Mouse (Mus musculus) midbrain, postnatal 0 days (tissue): Measurements from ENCODE around the gene Aff3. TPM values are rescaled to one million over a fixed set of nuclear protein-coding genes. Genes with fewer than 3 reads are reported as not detected.

ENCODE experiments used
- ATAC-seq: fragments of 200-750 bp; cut with Nextera tagmentation; 2 replicates; pipeline ENCODE4 v1.8.0; 2017; ENCODE audit warnings: moderate number of reproducible peaks, mild to moderate bottlenecking, moderate TSS enrichment, moderate library complexity; ENCODE audit not compliant: low FRiP score
- DNase-seq: peaks from one replicate; pipeline ENCODE4 v3.0.0-alpha.2; 2015; ENCODE audit warnings: low spot score
- H3K27ac ChIP-seq: fragments of 300-500 bp; sonication (generic); 2 replicates; pipeline ENCODE4 v1.5.1; 2014; ENCODE audit warnings: low read depth, mild to moderate bottlenecking, low read length, mixed read lengths
- H3K27me3 ChIP-seq: fragments of 300-500 bp; sonication (generic); 2 replicates; pipeline ENCODE4 v1.6.1; 2014; ENCODE audit warnings: low read length, control low read depth, mixed read lengths; ENCODE audit not compliant: insufficient read depth
- H3K36me3 ChIP-seq: fragments of 300-500 bp; sonication (generic); 2 replicates; pipeline ENCODE4 v1.6.1; 2014; ENCODE audit warnings: low read length, control low read depth, mixed read lengths; ENCODE audit not compliant: insufficient read depth
- H3K4me1 ChIP-seq: fragments of 300-500 bp; sonication (generic); 2 replicates; pipeline ENCODE4 v1.6.1; 2014; ENCODE audit warnings: mild to moderate bottlenecking, control low read depth, antibody characterized with exemption, low read length, mixed read lengths; ENCODE audit not compliant: insufficient read depth
- H3K4me2 ChIP-seq: fragments of 300-500 bp; sonication (generic); 2 replicates; pipeline ENCODE4 v1.6.1; 2014; ENCODE audit warnings: low read depth, mild to moderate bottlenecking, low read length, mixed read lengths; ENCODE audit not compliant: poor library complexity, severe bottlenecking
- H3K4me3 ChIP-seq: fragments of 300-500 bp; sonication (generic); 2 replicates; pipeline ENCODE4 v1.5.1; 2014; ENCODE audit warnings: low read depth, mild to moderate bottlenecking, low read length, moderate library complexity
- H3K9ac ChIP-seq: fragments of 300-500 bp; sonication (generic); replicated peaks from 2 replicates; pipeline ENCODE4 v1.6.1; 2014; ENCODE audit warnings: mild to moderate bottlenecking, low read length, moderate library complexity, mixed read lengths; ENCODE audit not compliant: poor library complexity, severe bottlenecking
- H3K9me3 ChIP-seq: fragments of 300-500 bp; sonication (generic); 2 replicates; pipeline ENCODE4 v1.6.1; 2016; ENCODE audit warnings: low read length, control low read depth
- CTCF ChIP-seq: IDR thresholded peaks from 2 replicates; pipeline ENCODE4 v1.5.1; 2016; ENCODE audit warnings: antibody characterized with exemption, mild to moderate bottlenecking
- WGBS: fragments of 180-500 bp; shearing (Covaris S2); extraction: QIAGEN DNeasy Blood & Tissue Kit; methylation state at CpG from one replicate; pipeline ENCODE4 v1.1.7; 2014; 5-methylcytosine and 5-hydroxymethylcytosine counted together
- polyA plus RNA-seq: library from polyadenylated mRNA; unstranded; fragments of >200 nt; fragmentation: Nextera tagmentation; extraction: Ambion mirVana; gene quantifications from 2 replicates; pipeline ENCODE4 v1.2.1, GENCODE M21; 2015
- total RNA-seq: library from RNA; depleted of rRNA; stranded (reverse); fragments of >200 nt; gene quantifications from 2 replicates; pipeline ENCODE4 v1.2.3, GENCODE M21; 2014

Gene Aff3
- total and polyA plus RNA-seq, 2 experiments from 2014 or later, result 20.6 to 61.2 TPM

DNA sequence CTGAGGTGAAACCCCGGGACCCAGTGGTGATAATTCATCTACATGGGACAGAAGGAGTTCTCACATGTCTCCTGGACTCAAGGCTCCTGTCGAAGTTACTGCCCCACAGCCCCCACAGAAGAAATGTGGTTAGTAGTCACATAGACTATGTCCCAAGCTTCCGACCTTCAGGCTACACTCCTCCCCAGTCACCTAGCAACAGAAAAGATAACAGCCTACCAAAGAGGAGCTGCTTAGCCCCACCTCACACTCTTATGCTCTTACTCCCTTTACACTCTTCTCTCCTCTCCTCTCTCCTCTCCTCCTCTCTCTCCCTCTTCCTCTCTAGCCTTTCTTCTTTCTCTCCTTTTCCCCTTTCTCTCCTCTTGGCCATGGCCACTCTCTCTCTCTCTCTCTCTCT is 286.8 kb downstream of the Aff3 start:
- no peaks in the 10 kb centered on the region for H3K9me3 ChIP-seq
- no peaks in the 10 kb centered on the region for H3K36me3 ChIP-seq
- ATAC-seq, result no peak
- H3K4me1 ChIP-seq, result peaks cover 3% of the 10 kb centered on the region; the same call in 1 of the 2 replicates
- no peak for DNase-seq
- no peaks in the 10 kb centered on the region for H3K27me3 ChIP-seq
- 90% methylated on average over 3 of the region's 3 CpGs for WGBS
- TF ChIP-seq CTCF, result no peak
- no peak overlapping the region for H3K27ac ChIP-seq
- H3K4me3 ChIP-seq, result no peak overlapping the region
- no peak overlapping the region for H3K9ac ChIP-seq
- no peak overlapping the region for H3K4me2 ChIP-seq

DNA sequence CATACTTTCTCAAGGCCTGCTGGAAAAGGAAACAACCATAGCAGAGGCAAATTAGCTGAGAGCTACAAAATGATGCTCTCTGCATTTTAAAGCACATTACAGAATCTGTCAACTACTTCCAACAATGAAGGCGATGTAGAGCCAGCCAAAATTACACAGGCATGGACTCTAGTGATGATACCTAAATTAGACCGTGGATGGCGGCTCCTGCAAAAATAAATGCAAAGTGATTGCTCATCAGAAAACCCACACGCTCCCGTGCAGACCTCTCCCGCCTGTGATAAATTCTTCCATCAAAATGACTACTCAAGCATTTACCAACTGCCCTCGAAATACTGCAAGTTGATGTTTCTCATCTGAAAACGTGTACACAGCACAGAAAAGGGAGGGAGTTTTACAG is 295.6 kb downstream of the Aff3 start:
- no peak overlapping the region for H3K9ac ChIP-seq
- ATAC-seq (no peak), DNase-seq (no peak)
- WGBS, result 58% methylated on average over 8 of the region's 8 CpGs
- no peak overlapping the region for H3K4me2 ChIP-seq
- TF ChIP-seq CTCF, result no peak
- H3K9me3 ChIP-seq, result no peaks in the 10 kb centered on the region
- H3K4me1 ChIP-seq, result no peaks in the 10 kb centered on the region
- no peak overlapping the region for H3K27ac ChIP-seq
- H3K27me3 ChIP-seq, result no peaks in the 10 kb centered on the region
- no peaks in the 10 kb centered on the region for H3K36me3 ChIP-seq
- H3K4me3 ChIP-seq, result no peak overlapping the region

DNA sequence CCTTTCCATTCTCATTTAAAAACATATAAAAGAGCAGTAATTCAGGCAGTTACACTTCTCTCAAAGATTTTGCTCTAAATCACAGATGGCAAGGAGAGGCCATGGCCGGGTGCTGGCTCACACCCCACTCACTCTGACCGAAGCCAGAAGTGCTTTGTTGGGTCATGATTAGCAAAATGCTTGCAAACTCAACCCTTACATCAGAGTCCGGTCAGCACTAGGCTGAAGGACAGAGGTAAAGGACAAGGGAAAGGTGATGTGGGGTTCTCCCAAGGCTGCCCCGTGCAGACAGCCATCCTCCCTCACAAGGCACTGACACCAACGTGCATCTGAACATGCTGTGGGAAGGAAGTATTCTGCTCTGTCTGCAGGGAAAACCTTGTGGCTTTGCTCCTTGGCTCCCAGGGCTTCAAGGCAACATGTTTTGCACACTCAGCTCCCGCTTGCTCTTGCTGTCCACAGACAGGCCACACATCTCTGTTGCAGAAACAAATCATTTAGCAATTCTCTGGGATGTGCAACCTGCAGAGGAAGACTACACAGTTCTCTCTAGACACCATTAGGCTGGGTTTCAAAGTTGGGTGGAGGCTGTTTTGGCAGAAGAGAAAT is 296.6 kb downstream of the Aff3 start:
- H3K9ac ChIP-seq, result no peak overlapping the region
- WGBS, result 91% methylated on average over 6 of the region's 6 CpGs
- no peak overlapping the region for H3K4me2 ChIP-seq
- no peak for DNase-seq
- no peaks in the 10 kb centered on the region for H3K27me3 ChIP-seq
- H3K36me3 ChIP-seq, result no peaks in the 10 kb centered on the region
- no peak for ATAC-seq
- TF ChIP-seq CTCF, result no peak
- H3K4me1 ChIP-seq, result no peaks in the 10 kb centered on the region
- no peaks in the 10 kb centered on the region for H3K9me3 ChIP-seq
- H3K27ac ChIP-seq, result no peak overlapping the region
- H3K4me3 ChIP-seq, result no peak overlapping the region

DNA sequence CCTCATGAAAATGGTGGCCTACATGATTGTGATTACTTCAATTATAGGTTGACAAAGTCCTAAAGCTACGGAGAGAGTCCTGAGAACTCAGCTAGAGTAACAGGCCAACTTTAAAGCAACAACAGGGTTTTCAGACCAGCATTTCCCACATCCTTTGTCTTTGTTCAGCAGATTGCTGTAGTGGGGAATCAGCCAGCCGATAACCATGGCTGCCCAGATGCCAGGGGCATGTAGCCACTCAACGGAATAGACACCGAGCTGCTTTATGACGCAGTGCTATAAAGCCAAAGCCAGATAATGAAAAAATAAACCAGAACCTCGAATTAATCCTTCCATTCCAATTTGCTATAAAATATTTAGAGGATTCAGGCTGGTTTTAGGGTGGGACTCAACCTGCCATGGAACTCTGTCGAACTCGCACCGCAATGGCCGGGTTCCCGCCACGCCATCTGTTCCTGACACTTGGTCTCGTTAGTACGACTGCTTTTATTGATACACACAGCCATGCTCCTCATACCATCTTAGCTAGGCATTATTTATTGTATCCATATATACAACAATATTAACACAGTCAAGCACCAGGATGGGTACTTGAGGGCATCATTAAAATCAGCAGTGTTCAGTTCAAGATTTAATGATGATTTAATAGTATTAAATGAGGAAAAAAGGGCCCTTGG is 297.2 kb downstream of the Aff3 start:
- DNase-seq (no peak), ATAC-seq (no peak)
- Histone ChIP-seq H3K4me1 (no peaks in the 10 kb centered on the region), H3K9me3 (no peaks in the 10 kb centered on the region), H3K9ac (no peak overlapping the region), H3K27me3 (no peaks in the 10 kb centered on the region), H3K4me3 (no peak overlapping the region), H3K4me2 (no peak overlapping the region), H3K27ac (no peak overlapping the region), H3K36me3 (no peaks in the 10 kb centered on the region)
- 92% methylated on average over 14 of the region's 14 CpGs for whole genome bisulfite sequencing
- TF ChIP-seq CTCF, result no peak

DNA sequence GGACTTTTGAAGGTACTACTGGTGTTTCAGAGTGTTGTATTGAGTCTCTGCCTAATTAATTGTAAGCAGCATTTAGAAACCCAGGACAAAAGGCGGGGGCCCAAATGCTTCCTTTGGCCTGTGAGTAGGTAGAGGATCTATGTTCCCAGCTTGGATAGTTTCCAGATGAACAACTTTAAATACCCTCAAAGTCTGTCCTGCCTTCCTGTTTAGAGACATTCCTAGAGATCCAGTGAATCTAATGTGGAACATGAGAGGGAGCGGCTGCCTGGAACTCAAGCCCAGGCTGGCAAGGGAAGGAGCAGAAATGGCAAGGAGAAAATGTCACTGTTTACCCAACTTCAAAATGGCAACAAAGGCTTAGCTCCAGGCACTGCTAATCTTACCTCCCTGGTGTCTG is 300.9 kb downstream of the Aff3 start:
- DNase-seq, result no peak
- H3K4me1 ChIP-seq, result no peaks in the 10 kb centered on the region
- H3K9me3 ChIP-seq, result no peaks in the 10 kb centered on the region
- H3K27ac ChIP-seq, result no peak overlapping the region
- no peak overlapping the region for H3K9ac ChIP-seq
- no peak for ATAC-seq
- no peak for TF ChIP-seq CTCF
- H3K27me3 ChIP-seq, result no peaks in the 10 kb centered on the region
- no peak overlapping the region for H3K4me3 ChIP-seq
- H3K36me3 ChIP-seq, result no peaks in the 10 kb centered on the region
- 84% methylated on average over 2 of the region's 2 CpGs for WGBS
- no peak overlapping the region for H3K4me2 ChIP-seq

DNA sequence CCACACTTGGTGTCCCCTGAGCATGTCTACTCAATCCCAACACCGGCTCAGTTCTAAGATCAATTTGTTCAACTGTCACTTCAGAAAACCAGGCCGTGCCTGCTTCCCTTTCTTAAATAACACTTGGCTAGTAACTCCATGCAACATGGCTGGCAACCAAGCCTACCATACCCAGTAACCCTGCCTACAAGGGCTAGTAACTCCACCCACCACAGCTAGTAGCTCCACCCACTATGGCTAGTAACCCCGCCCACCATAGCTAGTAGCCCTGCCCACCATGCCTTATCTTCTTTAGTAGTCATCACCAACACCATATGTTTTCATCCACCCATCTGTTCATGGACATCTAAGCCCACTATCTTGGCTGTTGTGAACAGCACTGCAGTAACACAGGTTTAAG is 302.5 kb downstream of the Aff3 start:
- DNase-seq (no peak), ATAC-seq (no peak)
- no peak overlapping the region for H3K27ac ChIP-seq
- no peaks in the 10 kb centered on the region for H3K36me3 ChIP-seq
- no peaks in the 10 kb centered on the region for H3K9me3 ChIP-seq
- H3K4me2 ChIP-seq, result no peak overlapping the region
- no peak overlapping the region for H3K9ac ChIP-seq
- WGBS, result 95% methylated on average over 3 of the region's 3 CpGs
- no peaks in the 10 kb centered on the region for H3K4me1 ChIP-seq
- H3K27me3 ChIP-seq, result no peaks in the 10 kb centered on the region
- no peak for TF ChIP-seq CTCF
- H3K4me3 ChIP-seq, result no peak overlapping the region
